In genomic region chr4:84639166-84639565, GRCm38 (mm10) we compare ENCODE assay signal across 18 mouse cellular contexts. TPM values are rescaled to one million over a fixed set of nuclear protein-coding genes. Genes with fewer than 3 reads are reported as not detected.
"Had no signal": no experiment of that assay in that cellular context is flagged by ENCODE, and none has a peak within 500 bp of the region (broad histone marks: within the 10 kb centered on the region; RNA-seq: fewer than 3 reads in every experiment).

No protein-coding gene starts in this region.

- H3K9me3 ChIP-seq: hindbrain, embryonic 15.5 days; limb, embryonic 12.5 days; midbrain, embryonic 10.5 days; neural tube, embryonic 12.5 days had no signal

- H3K27me3 ChIP-seq: limb, embryonic 12.5 days; neural tube, embryonic 12.5 days had no signal

- H3K36me3 ChIP-seq: hindbrain, embryonic 15.5 days; limb, embryonic 12.5 days; midbrain, embryonic 10.5 days; neural tube, embryonic 12.5 days had no signal

- DNase-seq: layer of hippocampus, adult 9-11 months; layer of hippocampus, postnatal 36 days; lung, adult 18-20 months; lung, postnatal 10 days; lung, postnatal 4 days; midbrain, embryonic 14.5 days; right cerebral cortex, postnatal 4 days; spleen, adult 18-20 months; thymus, adult 18-20 months; thymus, postnatal 14 days had no signal

- H3K27ac ChIP-seq: hindbrain, embryonic 15.5 days; kidney, postnatal 0 days; limb, embryonic 12.5 days; liver, embryonic 14.5 days; midbrain, embryonic 10.5 days; neural tube, embryonic 12.5 days had no signal

- H3K4me2 ChIP-seq: hindbrain, embryonic 15.5 days; limb, embryonic 12.5 days; neural tube, embryonic 12.5 days had no signal

- H3K9ac ChIP-seq: hindbrain, embryonic 15.5 days; limb, embryonic 12.5 days; liver, embryonic 14.5 days; neural tube, embryonic 12.5 days had no signal

- H3K4me3 ChIP-seq: hindbrain, embryonic 15.5 days; limb, embryonic 12.5 days; midbrain, embryonic 10.5 days; neural tube, embryonic 12.5 days had no signal

RNA-seq across cellular contexts. Expression of gene Bnc2, which starts 35.9 kb away (rescaled TPM):
- total RNA-seq: megakaryocyte, adult 5-6 weeks; neutrophil, adult 5-6 weeks had no signal
